Mouse (Mus musculus) left cerebral cortex, adult 8-10 months (tissue): Measurements from ENCODE around the gene Rac3. TPM values are rescaled to one million over a fixed set of nuclear protein-coding genes. Genes with fewer than 3 reads are reported as not detected.
A peak's percentile ranks its signal among the peaks of the same experiment; 100 is the strongest.

ENCODE experiments used
- DNase-seq, 2 experiments: peaks; one replicate each; pipeline ENCODE4 v3.0.0; 2022; ENCODE audit warnings: low spot score in 2 of 2
- total RNA-seq, 4 experiments: library from RNA; stranded (reverse); gene quantifications; 2 replicates each; pipeline ENCODE4 v1.2.4; 2022

The Rac3 gene
- total RNA-seq, 4 experiments from 2014 or later, result 39.2 to 40.0 (median 39.6) TPM

GRCm38 (mm10) chr11:120704486-120705325, 16.6 kb upstream of the Rac3 start:
- no peak for DNase-seq

- no peak for DNase-seq
Observed at GRCm38 (mm10) chr11:120706120-120706519, 15.2 kb upstream of the Rac3 start.

- no peak for DNase-seq
Observed at GRCm38 (mm10) chr11:120707225-120707624, 14.0 kb upstream of the Rac3 start.

- no peak for DNase-seq
Observed at GRCm38 (mm10) chr11:120707969-120708368, 13.3 kb upstream of the Rac3 start.

- no peak for DNase-seq
Observed at GRCm38 (mm10) chr11:120709551-120709950, 11.7 kb upstream of the Rac3 start.

- no peak for DNase-seq
Observed at GRCm38 (mm10) chr11:120710672-120711071, 10.6 kb upstream of the Rac3 start.

- DNase-seq, result no peak
Observed at GRCm38 (mm10) chr11:120711980-120712604, 9.2 kb upstream of the Rac3 start.

GRCm38 (mm10) chr11:120712771-120713568, 8.3 kb upstream of the Rac3 start:
- DNase-seq, result no peak

- peak; percentile 92 to 98 for DNase-seq
Observed at GRCm38 (mm10) chr11:120713580-120714518, 7.4 kb upstream of the Rac3 start, which contains the start of the genes Cenpx and Lrrc45. Gene Cenpx (minus strand): TSS chr11:120713738. Gene Lrrc45 (plus strand): TSS chr11:120713925.

- no peak for DNase-seq
Observed at GRCm38 (mm10) chr11:120714546-120714945, 6.7 kb upstream of the Rac3 start.

- DNase-seq, result no peak
Observed at GRCm38 (mm10) chr11:120715131-120715530, 6.1 kb upstream of the Rac3 start.

- no peak for DNase-seq
Observed at GRCm38 (mm10) chr11:120719242-120719641, 2.0 kb upstream of the Rac3 start.

GRCm38 (mm10) chr11:120719841-120720376, 1.4 kb upstream of the Rac3 start:
- DNase-seq, result no peak

- peak in 1 of 2 experiments; percentile 86 for DNase-seq
Observed at GRCm38 (mm10) chr11:120720450-120720849, 820 bp upstream of the Rac3 start.

GRCm38 (mm10) chr11:120722067-120722630, 879 bp downstream of the Rac3 start:
- DNase-seq, result no peak

GRCm38 (mm10) chr11:120722761-120723382, 1.6 kb downstream of the Rac3 start:
- no peak for DNase-seq

- no peak for DNase-seq
Observed at GRCm38 (mm10) chr11:120723509-120723908, 2.2 kb downstream of the Rac3 start.

- DNase-seq, result no peak
Observed at GRCm38 (mm10) chr11:120726243-120727168, 5.2 kb downstream of the Rac3 start.

- DNase-seq, result no peak
Observed at GRCm38 (mm10) chr11:120727169-120727527, 5.9 kb downstream of the Rac3 start, which contains the start of gene Dcxr. Gene Dcxr (minus strand): TSS chr11:120727281.
